Mouse (Mus musculus) hindbrain, embryonic 14.5 days (tissue): ENCODE results near the gene Rpa2. TPM values are rescaled to one million over a fixed set of nuclear protein-coding genes. Genes with fewer than 3 reads are reported as not detected.

ENCODE experiments used
- polyA plus RNA-seq: library from polyadenylated mRNA; unstranded; fragments of >200 nt; fragmentation: Nextera tagmentation; extraction: Ambion mirVana; gene quantifications from 2 replicates; pipeline ENCODE4 v1.2.1, GENCODE M21; 2014

The Rpa2 gene
- polyA plus RNA-seq, 1 experiment from 2014 or later = 37.0 TPM

Other genes with a start within 250 kb of the Rpa2 start
- gene Atpif1, start 234.7 kb upstream of the Rpa2 start, polyA plus RNA-seq = 1,422 and 1,589 TPM in 2 replicates
- gene Dnajc8, start 232.8 kb upstream of the Rpa2 start, polyA plus RNA-seq = 126 and 136 TPM in 2 replicates
- 0.43 and 0.67 TPM in 2 replicates for gene Ptafr, start 204.3 kb upstream of the Rpa2 start, polyA plus RNA-seq
- 10.5 and 11.4 TPM in 2 replicates for gene Eya3, start 129.3 kb upstream of the Rpa2 start, polyA plus RNA-seq
- 7.4 and 8.8 TPM in 2 replicates for gene Xkr8, start 35.8 kb upstream of the Rpa2 start, polyA plus RNA-seq
- gene Smpdl3b, start 11.1 kb upstream of the Rpa2 start, polyA plus RNA-seq = 0.68 and 0.99 TPM in 2 replicates
- gene Themis2, start 28.1 kb downstream of the Rpa2 start, polyA plus RNA-seq = 0.61 and 0.71 TPM in 2 replicates
- 49.3 and 62.7 TPM in 2 replicates for gene Ppp1r8, start 74.8 kb downstream of the Rpa2 start, polyA plus RNA-seq
- 165 and 181 TPM in 2 replicates for gene Stx12, start 116.2 kb downstream of the Rpa2 start, polyA plus RNA-seq
- 37.7 and 39.5 TPM in 2 replicates for gene Fam76a, start 154.2 kb downstream of the Rpa2 start, polyA plus RNA-seq
- 0.14 and 0.17 TPM in 2 replicates for gene Fgr, start 205.8 kb downstream of the Rpa2 start, polyA plus RNA-seq
- 12.9 and 13.4 TPM in 2 replicates for gene Ahdc1, start 242.9 kb downstream of the Rpa2 start, polyA plus RNA-seq